Mouse (Mus musculus) olfactory bulb, adult 2 months (tissue): ENCODE data around the gene Shroom3.

ENCODE experiments used
- CTCF ChIP-seq: fragments of 200-500 bp; IDR thresholded peaks from 2 replicates; pipeline ENCODE4 v1.5.1; 2012; ENCODE audit warnings: low read depth, mild to moderate bottlenecking, low read length, moderate library complexity; ENCODE audit not compliant: insufficient read depth
- POLR2A ChIP-seq: fragments of 200-500 bp; IDR thresholded peaks from 2 replicates; pipeline ENCODE4 v1.6.1; 2012; ENCODE audit warnings: mild to moderate bottlenecking, low read depth, low read length, moderate library complexity; ENCODE audit not compliant: insufficient read depth

DNA sequence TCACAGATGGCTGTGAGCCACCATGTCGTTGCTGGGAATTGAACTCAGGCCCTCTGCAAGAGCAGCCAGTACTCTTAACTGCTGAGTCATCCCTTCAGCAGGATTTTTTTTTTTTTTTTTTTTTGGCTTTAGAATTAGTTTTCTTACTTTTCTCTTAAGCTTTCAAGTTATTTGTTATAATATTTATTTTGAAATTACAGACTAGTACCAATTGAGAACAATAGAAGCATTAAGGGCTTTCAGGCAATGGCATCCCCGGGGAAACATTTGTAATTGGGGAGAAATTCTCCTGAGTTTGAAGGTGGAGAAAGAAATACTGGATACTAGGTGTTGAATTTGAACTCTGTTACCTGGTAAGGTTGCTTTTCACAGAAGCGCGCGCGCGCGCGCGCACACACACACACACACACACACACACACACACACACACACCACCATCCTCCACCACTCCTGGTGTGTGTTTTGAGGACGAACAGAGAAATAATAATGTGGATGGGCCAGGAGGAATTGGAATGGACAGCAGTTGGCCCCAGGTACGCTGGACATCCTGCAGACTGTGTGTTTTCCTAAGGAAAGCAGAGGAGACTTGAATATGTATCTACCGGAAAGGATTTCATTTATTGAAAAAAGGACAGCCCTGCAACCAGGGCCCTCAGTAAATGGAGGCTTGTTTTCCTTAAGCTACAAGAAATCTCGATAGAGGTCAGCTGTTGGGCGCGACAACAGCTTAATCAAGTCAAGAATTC is 1.7 kb downstream of the Shroom3 start:
- TF ChIP-seq CTCF (no peak), POLR2A (no peak)
